Mouse (Mus musculus): ENCODE results near the gene Chst3. TPM values are rescaled to one million over a fixed set of nuclear protein-coding genes. Genes with fewer than 3 reads are reported as not detected.
"Not testable (repeated sequence)": the region's sequence is repeated elsewhere in the genome, so short reads cannot be mapped to it uniquely, and the experiment has no call there.

Gene Chst3
- polyA plus RNA-seq, 1 experiment: 0.52 TPM

DNA sequence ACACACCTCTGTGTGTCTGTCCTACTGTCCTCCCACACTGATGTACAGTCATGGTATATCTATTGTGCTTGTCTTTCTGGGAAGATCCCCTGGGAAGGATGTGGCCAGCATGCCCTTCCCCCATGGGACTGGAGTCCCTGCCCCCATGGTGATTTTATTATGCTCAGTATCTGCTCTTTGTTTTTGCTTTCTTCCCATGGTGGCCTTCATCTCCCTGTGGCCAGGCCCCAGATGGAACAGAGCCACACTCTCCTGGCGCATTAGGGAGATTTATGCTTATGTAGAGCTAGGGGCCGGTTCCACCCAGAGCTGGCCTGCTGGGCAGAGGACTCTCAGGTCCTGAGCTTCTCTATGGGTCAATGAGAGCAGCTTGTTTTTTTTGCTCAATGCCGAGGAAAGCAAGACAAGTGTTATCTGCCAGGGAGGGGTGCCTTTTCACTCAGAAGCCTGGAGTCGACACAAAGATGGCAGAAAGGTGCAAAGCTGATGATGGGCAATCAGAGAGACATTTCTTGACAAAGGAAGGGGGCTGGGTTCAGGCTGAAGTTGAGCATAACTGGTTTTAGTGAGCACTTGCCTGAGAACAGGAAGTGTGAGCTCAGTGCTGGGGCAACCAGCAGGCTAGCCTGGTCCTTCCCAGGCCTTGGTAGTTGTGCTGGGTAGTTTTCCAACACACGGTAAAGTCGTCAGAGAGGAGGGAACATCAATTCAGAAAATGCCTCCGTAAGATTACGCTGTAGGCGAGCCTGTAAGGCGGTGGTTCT is 48.6 kb downstream of the Chst3 start:
- Histone ChIP-seq H3K36me3 (ENCODE audit: control insufficient read depth, insufficient read depth, low read length) (no peaks in the 10 kb centered on the region), H3K27ac (ENCODE audit: control insufficient read depth, insufficient read depth, low read depth, low read length) (no peak overlapping the region), H3K4me3 (ENCODE audit: control insufficient read depth, low read depth, low read length) (no peak overlapping the region), H3K27me3 (ENCODE audit: control insufficient read depth, insufficient read depth, low read length) (no peaks in the 10 kb centered on the region), H3K4me1 (ENCODE audit: control insufficient read depth, insufficient read depth, low read length) (no peaks in the 10 kb centered on the region)
- TF ChIP-seq POLR2A (IDR thresholded peaks at IDR 0.05; ENCODE audit: control insufficient read depth, low read depth, low read length) (no peak), CTCF (IDR thresholded peaks at IDR 0.05; ENCODE audit: control insufficient read depth, insufficient read depth, insufficient replicate concordance, low read depth, low read length) (no peak)

GRCm38 (mm10) chr10:60168960-60169359 is 50.1 kb downstream of the Chst3 start:
- Histone ChIP-seq H3K27me3 (ENCODE audit: control insufficient read depth, insufficient read depth, low read length) (no peaks in the 10 kb centered on the region), H3K27ac (ENCODE audit: control insufficient read depth, insufficient read depth, low read depth, low read length) (no peak overlapping the region), H3K4me3 (ENCODE audit: control insufficient read depth, low read depth, low read length) (no peak overlapping the region), H3K4me1 (ENCODE audit: control insufficient read depth, insufficient read depth, low read length) (no peaks in the 10 kb centered on the region), H3K36me3 (ENCODE audit: control insufficient read depth, insufficient read depth, low read length) (no peaks in the 10 kb centered on the region)
- TF ChIP-seq CTCF (IDR thresholded peaks at IDR 0.05; ENCODE audit: control insufficient read depth, insufficient read depth, insufficient replicate concordance, low read depth, low read length) (no peak), POLR2A (IDR thresholded peaks at IDR 0.05; ENCODE audit: control insufficient read depth, low read depth, low read length) (no peak)

- no peak overlapping the region for H3K4me3 ChIP-seq (ENCODE audit: control insufficient read depth, low read depth, low read length)
- H3K4me1 ChIP-seq (ENCODE audit: control insufficient read depth, insufficient read depth, low read length): no peaks in the 10 kb centered on the region
- TF ChIP-seq POLR2A (IDR thresholded peaks at IDR 0.05; ENCODE audit: control insufficient read depth, low read depth, low read length) (no peak), CTCF (IDR thresholded peaks at IDR 0.05; ENCODE audit: control insufficient read depth, insufficient read depth, insufficient replicate concordance, low read depth, low read length) (no peak)
- no peaks in the 10 kb centered on the region for H3K27me3 ChIP-seq (ENCODE audit: control insufficient read depth, insufficient read depth, low read length)
- H3K27ac ChIP-seq (ENCODE audit: control insufficient read depth, insufficient read depth, low read depth, low read length): no peak overlapping the region
- H3K36me3 ChIP-seq (ENCODE audit: control insufficient read depth, insufficient read depth, low read length): no peaks in the 10 kb centered on the region
These were observed 50.8 kb downstream of the Chst3 start for GRCm38 (mm10) chr10:60168306-60168705.

DNA sequence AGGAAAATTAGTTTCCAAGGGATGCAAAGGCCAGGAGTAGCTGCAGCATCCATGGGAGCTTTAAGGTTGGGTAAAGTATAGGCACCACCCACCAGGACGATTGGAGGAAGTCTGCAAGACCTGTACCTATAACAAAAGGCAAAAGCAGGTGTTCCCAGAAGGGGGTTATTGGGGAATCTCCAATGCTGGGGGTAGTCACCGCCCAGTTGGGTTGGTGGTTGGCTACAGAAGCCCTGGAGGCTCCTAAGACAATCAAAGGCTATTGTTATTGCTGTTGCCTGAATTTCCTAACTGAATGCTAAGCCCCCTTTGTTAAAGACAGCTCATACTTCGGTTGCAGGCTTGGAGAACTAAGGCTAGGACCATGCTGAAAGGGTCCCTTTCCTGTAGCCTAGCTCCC is 53.0 kb downstream of the Chst3 start:
- Histone ChIP-seq H3K4me1 (ENCODE audit: control insufficient read depth, insufficient read depth, low read length) (no peaks in the 10 kb centered on the region), H3K27ac (ENCODE audit: control insufficient read depth, insufficient read depth, low read depth, low read length) (no peak overlapping the region), H3K36me3 (ENCODE audit: control insufficient read depth, insufficient read depth, low read length) (no peaks in the 10 kb centered on the region), H3K27me3 (ENCODE audit: control insufficient read depth, insufficient read depth, low read length) (no peaks in the 10 kb centered on the region), H3K4me3 (ENCODE audit: control insufficient read depth, low read depth, low read length) (no peak overlapping the region)
- TF ChIP-seq POLR2A (IDR thresholded peaks at IDR 0.05; ENCODE audit: control insufficient read depth, low read depth, low read length): no peak
- TF ChIP-seq CTCF (IDR thresholded peaks at IDR 0.05; ENCODE audit: control insufficient read depth, insufficient read depth, insufficient replicate concordance, low read depth, low read length): no peak

DNA sequence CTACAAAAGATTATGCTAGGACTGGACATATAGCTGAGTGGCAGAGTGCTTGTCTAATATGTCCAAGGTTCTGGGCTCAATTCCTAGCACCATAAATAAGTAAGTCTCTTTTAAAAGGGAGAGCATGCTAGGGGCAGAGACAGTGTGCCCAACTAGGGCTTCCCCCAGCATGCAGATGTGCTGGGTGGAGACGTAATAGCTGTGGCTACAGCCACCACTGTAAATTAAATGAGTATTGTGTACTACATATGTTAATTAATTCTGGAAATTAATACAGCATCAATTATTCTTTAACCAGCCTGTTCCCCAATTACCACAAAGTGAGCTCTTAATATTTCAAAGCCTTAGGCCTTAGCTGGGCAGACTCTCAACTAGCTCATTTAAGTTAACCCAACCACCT is 54.2 kb downstream of the Chst3 start:
- Histone ChIP-seq H3K4me1 (ENCODE audit: control insufficient read depth, insufficient read depth, low read length) (no peaks in the 10 kb centered on the region), H3K4me3 (ENCODE audit: control insufficient read depth, low read depth, low read length) (no peak overlapping the region), H3K27me3 (ENCODE audit: control insufficient read depth, insufficient read depth, low read length) (no peaks in the 10 kb centered on the region), H3K36me3 (ENCODE audit: control insufficient read depth, insufficient read depth, low read length) (no peaks in the 10 kb centered on the region), H3K27ac (ENCODE audit: control insufficient read depth, insufficient read depth, low read depth, low read length) (no peak overlapping the region)
- TF ChIP-seq POLR2A (IDR thresholded peaks at IDR 0.05; ENCODE audit: control insufficient read depth, low read depth, low read length) (no peak), CTCF (IDR thresholded peaks at IDR 0.05; ENCODE audit: control insufficient read depth, insufficient read depth, insufficient replicate concordance, low read depth, low read length) (no peak)

DNA sequence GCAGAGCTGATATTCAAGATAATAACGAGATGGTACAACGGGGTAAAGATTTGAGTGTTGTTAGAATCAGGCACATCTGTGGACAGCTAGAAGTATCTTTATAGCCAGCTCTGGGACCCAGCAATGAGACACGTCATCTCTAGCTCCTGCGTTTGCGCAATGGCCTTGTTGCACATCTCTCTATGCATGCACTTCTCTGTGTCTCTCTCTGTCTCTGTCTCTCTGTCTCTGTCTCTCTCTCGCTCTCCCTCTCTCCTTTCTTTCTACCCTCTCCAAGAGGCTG is 56.1 kb downstream of the Chst3 start:
- TF ChIP-seq CTCF (IDR thresholded peaks at IDR 0.05; ENCODE audit: control insufficient read depth, insufficient read depth, insufficient replicate concordance, low read depth, low read length) (no peak), POLR2A (IDR thresholded peaks at IDR 0.05; ENCODE audit: control insufficient read depth, low read depth, low read length) (no peak)
- Histone ChIP-seq H3K4me3 (ENCODE audit: control insufficient read depth, low read depth, low read length) (no peak overlapping the region), H3K27ac (ENCODE audit: control insufficient read depth, insufficient read depth, low read depth, low read length) (no peak overlapping the region)

DNA sequence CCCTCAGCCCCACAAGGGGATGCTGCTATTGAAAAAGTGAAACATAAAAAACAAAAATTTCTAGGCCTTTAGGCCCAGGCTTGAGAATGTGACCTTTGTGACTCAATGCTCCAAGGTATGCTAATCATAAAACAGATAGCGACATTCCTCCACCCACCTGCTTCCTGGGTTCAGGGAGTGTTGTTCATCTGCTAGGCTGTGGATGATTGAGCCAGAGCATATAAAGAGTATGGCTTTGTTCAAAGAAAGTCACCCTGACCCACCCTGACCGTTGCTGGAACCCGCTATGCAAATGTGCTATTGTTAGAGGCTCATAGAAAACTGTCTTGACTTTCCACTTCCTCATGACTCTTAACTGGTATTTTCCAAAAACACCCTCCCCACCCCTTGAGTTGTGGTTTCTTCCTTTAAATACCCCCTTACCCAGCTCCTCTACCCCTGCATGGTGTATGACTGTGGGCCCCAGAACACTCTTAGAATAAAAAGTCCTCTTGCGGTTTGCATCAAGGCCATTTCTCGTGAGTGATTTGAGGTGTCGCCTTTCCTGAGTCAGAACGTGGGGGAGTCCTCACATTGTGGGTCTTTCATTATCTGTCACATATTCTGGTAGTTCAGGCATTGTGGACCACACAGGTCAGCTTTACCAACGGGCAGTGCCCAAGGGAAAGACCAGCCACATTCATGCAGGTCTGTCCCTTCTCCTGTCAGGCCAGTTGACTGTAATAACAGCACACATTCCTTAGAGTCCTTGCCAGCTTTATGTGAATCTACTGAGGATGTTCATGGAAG is 56.7 kb downstream of the Chst3 start:
- not testable (repeated sequence) for H3K27ac ChIP-seq (ENCODE audit: control insufficient read depth, insufficient read depth, low read depth, low read length); H3K27me3 ChIP-seq (ENCODE audit: control insufficient read depth, insufficient read depth, low read length); H3K4me3 ChIP-seq (ENCODE audit: control insufficient read depth, low read depth, low read length); H3K36me3 ChIP-seq (ENCODE audit: control insufficient read depth, insufficient read depth, low read length); H3K4me1 ChIP-seq (ENCODE audit: control insufficient read depth, insufficient read depth, low read length)

More for the DNA sequence above, 56.1 kb downstream of the Chst3 start:
- Histone ChIP-seq H3K4me1 (ENCODE audit: control insufficient read depth, insufficient read depth, low read length) (no peaks in the 10 kb centered on the region), H3K27me3 (ENCODE audit: control insufficient read depth, insufficient read depth, low read length) (no peaks in the 10 kb centered on the region), H3K36me3 (ENCODE audit: control insufficient read depth, insufficient read depth, low read length) (no peaks in the 10 kb centered on the region)

- H3K4me1 ChIP-seq (ENCODE audit: control insufficient read depth, insufficient read depth, low read length); H3K27me3 ChIP-seq (ENCODE audit: control insufficient read depth, insufficient read depth, low read length); H3K27ac ChIP-seq (ENCODE audit: control insufficient read depth, insufficient read depth, low read depth, low read length); H3K4me3 ChIP-seq (ENCODE audit: control insufficient read depth, low read depth, low read length); H3K36me3 ChIP-seq (ENCODE audit: control insufficient read depth, insufficient read depth, low read length): not testable (repeated sequence)
These were observed 57.7 kb downstream of the Chst3 start for GRCm38 (mm10) chr10:60161397-60161796.
